Mouse (Mus musculus): ENCODE data around the gene Was.

- no peak for TF ChIP-seq CTCF (IDR thresholded peaks at IDR 0.05; ENCODE audit: control insufficient read depth, insufficient read depth, low read length)
- no peak for TF ChIP-seq POLR2A (IDR thresholded peaks at IDR 0.05; ENCODE audit: borderline replicate concordance, control insufficient read depth, low read depth, low read length)
Measured at GRCm38 (mm10) chrX:8117264-8117663, 27.0 kb upstream of the Was start.

Data from bone marrow, adult 2 months (tissue).